11 mouse cellular contexts compared by ENCODE assay signal in the genomic region with DNA sequence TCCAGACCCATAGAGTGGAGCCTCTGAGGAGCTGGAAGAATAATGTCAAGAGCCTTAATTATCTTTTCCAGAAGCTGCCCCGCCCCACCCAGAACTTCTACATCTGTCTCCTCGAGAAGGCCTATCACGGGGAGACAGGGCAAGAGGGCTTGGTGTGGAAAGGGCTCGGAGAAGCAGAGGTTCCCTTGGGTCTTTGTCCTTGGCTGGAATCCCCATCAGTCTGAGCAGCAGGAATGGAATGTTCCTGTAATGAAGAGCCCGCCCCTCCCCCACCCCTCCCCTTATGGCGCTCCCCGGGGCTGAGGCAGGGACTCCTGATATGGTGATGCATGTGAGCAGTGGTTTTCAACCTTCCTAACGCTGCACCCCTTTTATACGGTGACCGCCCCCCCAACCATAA. TPM values are rescaled to one million over a fixed set of nuclear protein-coding genes. Genes with fewer than 3 reads are reported as not detected.
DNase-seq lines count a peak whose midpoint lies in the region.
"Had no signal": no experiment of that assay in that cellular context is flagged by ENCODE, and none has a peak within 500 bp of the region (broad histone marks: within the 10 kb centered on the region; RNA-seq: fewer than 3 reads in every experiment).

No protein-coding gene starts in this region.

- peak; percentile 28 for DNase-seq in embryo, embryonic 9.5 days (ENCODE audit: extremely low spot score)
- no peak for DNase-seq in embryo, embryonic 10 days (ENCODE audit: low spot score)
- peak; percentile 86 for DNase-seq in Muller cell, postnatal 12 days (ENCODE audit: inconsistent ontology term)
- DNase-seq in heart, adult 11 months: peak; percentile 98
- DNase-seq in heart, postnatal 4 days: peak; percentile 76
- DNase-seq in natural killer cell, adult 2 months (ENCODE audit: low spot score in 2 of 2): no peak
- DNase-seq in left cerebral cortex, adult 9 months (ENCODE audit: low spot score in 2 of 2): no peak
- DNase-seq in left cerebral cortex, postnatal 36 days (ENCODE audit: low spot score in 2 of 2): no peak
- DNase-seq: kidney, postnatal 4 days had no signal

- intact Hi-C loops in left cerebral cortex, postnatal 36 days (cut with DNase I): no loop called here

RNA-seq across cellular contexts. Expression of a gene that starts 6.5 kb away (rescaled TPM):
- 1 to 10 TPM; 1.4 to 2.4 TPM for total RNA-seq in heart, postnatal 4 days (2021)
- total RNA-seq in left cerebral cortex, postnatal 36 days (2021): 100 to 1,000 TPM; 168 to 210 TPM
- total RNA-seq: common myeloid progenitor, adult 5-6 weeks; liver, adult 2 months had no signal

RNA-seq across cellular contexts. Expression of a gene that starts 11.9 kb away (rescaled TPM):
- 1 to 10 TPM; 1.9 to 3.1 TPM for total RNA-seq in heart, postnatal 4 days (2021)
- total RNA-seq in left cerebral cortex, postnatal 36 days (2021): not detected
- total RNA-seq: common myeloid progenitor, adult 5-6 weeks had no signal

RNA-seq across cellular contexts. Expression of a gene that starts 27.0 kb away (rescaled TPM):
- total RNA-seq in heart, postnatal 4 days (2021): not detected
- not detected for total RNA-seq in left cerebral cortex, postnatal 36 days (2021)
- total RNA-seq: common myeloid progenitor, adult 5-6 weeks had no signal

RNA-seq across cellular contexts. Expression of a gene that starts 54.0 kb away (rescaled TPM):
- total RNA-seq in heart, postnatal 4 days (2021): 10 to 100 TPM; 89.3 to 90.2 TPM
- total RNA-seq in left cerebral cortex, postnatal 36 days (2021): 100 to 1,000 TPM; 139 to 143 TPM

Comparison
In these comparisons a context has a peak if more than half of its experiments do, and no peak if none do; other contexts are left out.
1. DNase-seq: peak in embryo, embryonic 9.5 days (single experiment), Muller cell, postnatal 12 days (single experiment), heart, adult 11 months (single experiment) and heart, postnatal 4 days (single experiment); none in embryo, embryonic 10 days (single experiment), natural killer cell, adult 2 months (0 of 2), left cerebral cortex, adult 9 months (0 of 2) and left cerebral cortex, postnatal 36 days (0 of 2).
2. RNA of a gene that starts 6.5 kb away (total RNA-seq): 168 to 210 TPM in left cerebral cortex, postnatal 36 days; 1.4 to 2.4 TPM in heart, postnatal 4 days; every median in the first group is over 10 times any median in the second.